Mouse (Mus musculus) urinary bladder, adult 18-20 months (tissue): ENCODE results near the gene Onecut3.

Experiments used
- DNase-seq, 2 experiments: peaks; one replicate each; pipeline ENCODE4 v3.0.0; 2022; ENCODE audit warnings: low spot score in 2 of 2, mixed read lengths in 2 of 2

The Onecut3 gene

DNA sequence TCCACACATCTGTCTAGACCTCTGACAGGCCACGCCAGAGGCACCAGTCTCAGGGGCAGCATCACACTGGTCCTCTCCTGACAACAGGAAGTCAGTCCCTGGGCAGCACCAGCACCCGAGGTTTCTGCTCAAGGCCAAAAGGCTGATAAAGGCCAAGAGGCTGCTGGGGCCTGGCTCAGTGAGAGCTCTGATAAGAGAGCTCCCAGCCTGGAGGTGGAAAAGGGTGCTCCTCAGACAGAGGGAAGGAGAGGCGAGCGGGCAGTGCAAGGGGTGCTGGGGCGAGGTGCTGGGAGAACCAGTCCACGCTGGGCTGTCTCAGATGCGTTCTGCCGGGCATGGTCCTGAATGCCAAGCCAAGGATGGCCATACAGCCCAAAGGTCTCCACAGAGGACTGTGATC is 58.9 kb downstream of the Onecut3 start:
- DNase-seq, result no peak

DNA sequence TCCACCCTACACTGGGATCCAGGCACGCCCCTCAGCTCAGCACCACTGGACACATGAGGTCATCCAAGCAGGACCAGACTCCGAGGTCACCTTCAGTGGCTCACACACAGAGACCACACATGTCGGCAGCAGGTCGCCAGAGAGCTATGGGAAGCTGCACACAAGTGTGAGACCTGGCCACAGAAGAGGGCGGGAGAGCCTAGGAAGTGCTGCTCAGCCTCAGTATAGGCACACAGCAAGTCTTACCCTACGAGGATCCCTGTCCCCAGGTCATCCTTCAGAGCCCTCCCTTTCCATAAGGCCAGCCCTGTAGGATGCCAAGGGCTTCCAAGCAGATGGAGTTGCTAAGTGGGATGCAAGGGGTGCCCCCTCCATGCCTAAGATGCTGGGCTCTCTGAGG is 59.4 kb downstream of the Onecut3 start:
- no peak for DNase-seq

DNA sequence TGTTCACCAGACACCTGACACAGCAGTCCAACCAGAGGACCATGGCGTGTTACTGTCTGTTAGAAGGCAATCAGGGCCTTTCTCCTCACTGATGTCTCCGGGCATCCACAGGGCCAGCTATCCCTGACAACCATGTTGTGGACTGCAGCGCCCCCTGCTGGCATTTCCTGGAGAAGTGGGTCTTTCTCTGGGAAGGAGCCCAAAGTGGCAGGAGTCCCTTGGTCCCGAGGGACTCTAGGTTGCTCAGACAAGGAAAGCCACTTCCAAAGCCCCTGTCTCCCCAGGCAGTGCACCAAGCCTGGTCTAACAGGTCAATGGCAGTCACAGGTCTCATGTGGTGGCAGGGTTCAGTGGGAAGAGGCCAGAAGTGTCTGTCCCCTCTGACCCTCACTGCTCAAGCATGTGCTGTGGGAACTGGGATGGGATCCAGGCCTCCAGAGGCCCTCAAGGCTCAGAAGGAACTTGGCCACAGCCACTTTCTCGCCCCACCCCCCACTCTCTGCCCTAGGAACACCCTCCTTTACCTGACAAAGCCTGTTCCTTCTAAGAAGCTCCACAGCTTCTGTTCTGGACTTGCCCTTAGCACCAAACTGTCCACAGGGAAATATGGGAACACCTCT is 62.8 kb downstream of the Onecut3 start:
- peak; percentile 42 to 63 for DNase-seq

DNA sequence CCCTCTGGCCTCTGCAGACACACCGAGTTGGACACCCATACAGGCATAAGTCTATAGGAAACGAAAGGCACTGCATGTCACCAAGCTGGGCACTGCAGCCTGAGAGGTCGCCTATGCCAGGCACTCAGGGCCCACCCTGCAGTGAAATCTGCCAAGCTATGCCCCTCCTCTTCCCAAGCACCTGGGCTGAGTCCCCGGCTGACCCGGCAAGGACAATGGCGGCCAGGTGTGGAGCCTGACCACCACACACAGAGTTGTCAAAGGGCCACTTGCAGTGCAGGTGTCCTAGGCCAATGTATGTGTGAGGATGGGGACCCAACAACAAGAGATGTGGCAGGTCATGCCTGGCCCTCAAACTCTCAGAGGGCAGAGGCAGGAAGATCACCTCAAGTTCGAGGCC is 64.8 kb downstream of the Onecut3 start:
- DNase-seq, result no peak

DNA sequence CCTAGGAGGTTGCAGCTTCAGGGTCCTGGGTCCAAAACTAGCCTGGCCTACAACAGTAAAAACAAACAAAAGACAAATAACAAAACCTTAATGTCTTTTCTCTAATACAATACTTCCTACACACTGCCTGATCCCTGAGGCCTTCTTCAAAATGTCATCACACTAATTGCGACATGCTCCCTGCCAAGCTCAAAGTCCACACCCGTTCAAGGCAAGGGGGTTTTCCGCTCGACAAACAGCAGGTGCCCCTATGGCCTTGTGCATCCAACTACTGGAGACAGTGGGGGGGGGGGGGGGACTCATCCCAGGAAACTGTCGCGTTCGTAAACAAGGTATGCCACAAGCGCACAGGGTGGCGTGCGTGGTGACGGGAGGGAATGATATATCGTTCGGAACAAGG is 66.0 kb downstream of the Onecut3 start:
- DNase-seq, result no peak

DNA sequence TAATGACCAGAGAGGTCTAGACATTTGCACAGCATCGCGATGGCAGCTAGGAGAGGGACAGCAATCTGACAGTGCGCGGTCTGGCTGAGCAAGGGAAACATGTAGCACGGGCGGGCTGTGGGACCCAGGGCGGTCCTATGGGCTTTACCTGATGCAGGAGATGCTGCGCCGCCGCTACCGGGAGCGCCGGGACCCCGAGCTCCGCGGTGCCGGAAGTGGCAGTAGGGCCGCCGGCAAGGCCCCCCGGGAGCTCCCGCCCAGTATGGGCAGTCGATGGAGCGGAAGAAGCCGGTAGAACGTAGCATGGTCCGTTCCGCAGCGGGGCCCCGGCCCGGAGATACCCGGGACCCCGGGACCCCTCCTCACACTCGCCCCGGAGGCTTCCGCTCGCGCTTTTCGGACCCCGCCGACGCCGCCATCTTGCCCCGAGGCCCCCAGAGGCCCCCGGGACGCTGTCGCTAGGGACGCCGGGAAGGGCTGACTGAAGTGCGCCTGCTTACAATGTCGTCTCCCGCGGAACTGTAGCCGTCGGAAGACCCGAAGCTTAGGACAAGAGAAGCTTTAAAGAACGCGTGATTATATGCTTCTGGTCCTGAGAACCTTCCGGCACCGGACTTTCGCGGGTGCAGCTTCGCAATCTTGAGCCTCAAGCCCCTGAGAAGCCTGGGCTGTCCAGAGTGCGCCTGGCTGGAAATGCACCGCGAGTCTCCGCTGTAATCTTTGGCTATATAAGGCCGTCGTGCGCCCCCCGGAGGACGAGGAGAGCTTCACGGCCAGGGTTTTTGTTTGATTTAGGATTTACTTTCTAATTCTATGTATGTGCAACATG is 66.7 kb downstream of the Onecut3 start, which contains the start of gene Rexo1:
TSS of gene Rexo1 (minus strand) at position 445 of the 829 bp plus-strand sequence.
- DNase-seq, result peak; percentile 89 to 93

DNA sequence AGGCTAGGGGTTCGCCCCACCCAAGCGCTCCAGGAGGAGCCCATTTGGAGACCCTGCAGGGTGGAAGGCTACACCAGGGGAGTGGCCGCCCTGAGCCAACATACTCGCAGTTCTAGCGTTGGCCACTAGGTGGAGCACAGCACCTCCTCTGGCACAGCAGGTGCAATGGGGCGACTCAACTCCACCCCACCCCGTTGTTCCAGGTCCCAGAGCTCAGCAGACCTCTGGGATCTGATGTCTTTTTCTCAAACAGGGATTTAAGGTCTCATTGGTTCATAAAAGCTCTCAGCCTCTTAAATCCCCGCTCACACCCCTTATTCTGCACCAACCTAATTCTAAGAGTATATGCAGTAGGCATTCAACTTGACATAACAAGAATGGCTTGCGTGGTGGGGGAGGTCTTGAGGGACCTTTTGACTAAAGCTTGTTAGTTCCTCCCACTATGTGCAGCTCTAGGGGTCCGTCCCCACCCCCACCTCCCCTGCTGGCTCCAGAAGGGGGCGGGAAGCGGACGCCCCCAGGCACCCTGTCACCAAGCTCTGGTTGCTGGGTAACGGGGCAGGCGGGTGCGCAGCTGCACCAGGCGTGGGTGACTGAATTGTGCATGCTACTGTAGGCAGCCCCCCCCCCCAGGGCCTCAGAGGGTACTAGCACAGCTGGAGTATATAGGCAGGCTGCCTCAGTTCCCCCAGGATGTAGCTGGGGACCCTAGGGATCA is 71.9 kb downstream of the Onecut3 start:
- DNase-seq, result peak; percentile 61 to 82
